Mouse (Mus musculus): ENCODE measurements at regions not wholly inside any gene's neighbourhood (a gene's known extent, or its start where the extent isn't known, plus 50 kb on each side); places are given as distances from the start of the nearest gene placed in this dataset.
"Not testable (repeated sequence)": the region's sequence is repeated elsewhere in the genome, so short reads cannot be mapped to it uniquely, and the experiment has no call there.

- DNase-seq = peak; percentile 18
Observed at GRCm38 (mm10) chrX:41216827-41217226, 183.8 kb upstream of the Gria3 start.

- not testable (repeated sequence) for DNase-seq
Observed at GRCm38 (mm10) chrX:41249739-41250138, 150.9 kb upstream of the Gria3 start.

DNA sequence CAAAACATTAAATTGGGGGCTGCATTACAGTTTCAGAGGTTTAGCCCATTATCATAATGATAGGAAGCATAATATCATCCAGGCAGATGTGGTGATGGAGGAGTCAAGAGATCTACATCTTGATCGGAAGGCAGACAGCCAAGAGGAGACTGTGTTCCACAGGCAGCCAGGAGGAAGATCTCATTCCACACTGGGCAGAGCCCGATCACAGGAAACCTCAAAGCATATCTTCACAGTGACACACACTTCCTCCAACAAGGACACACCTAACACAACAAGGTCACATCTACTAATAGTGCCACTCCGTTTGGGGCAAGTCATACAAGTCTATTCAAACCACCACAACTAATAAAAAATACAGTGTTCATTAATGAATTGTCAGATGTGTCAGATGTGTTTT lies 147.7 kb upstream of the Gria3 start:
- DNase-seq = no peak

DNA sequence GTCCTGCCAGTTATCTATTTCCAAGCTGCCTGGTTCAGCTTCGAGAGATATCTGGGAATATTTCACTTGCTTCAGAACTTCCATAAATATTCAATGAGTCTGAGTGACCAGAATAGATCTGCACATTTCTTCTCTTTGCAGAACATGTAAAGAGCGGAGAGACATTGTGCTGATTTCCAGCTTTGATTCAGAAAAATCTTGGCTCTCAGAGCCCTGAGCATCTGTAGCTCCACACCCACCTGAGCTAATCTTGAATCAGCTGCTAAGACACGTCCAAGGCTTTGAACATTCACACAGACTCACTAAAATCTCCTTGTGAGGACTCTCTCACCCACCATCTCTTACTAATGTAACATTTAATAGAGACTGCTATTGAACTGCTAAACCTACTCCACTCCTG lies 146.0 kb upstream of the Gria3 start:
- DNase-seq = peak; percentile 63

- DNase-seq = no peak
Observed at GRCm38 (mm10) chrX:41291098-41291497, 109.6 kb upstream of the Gria3 start.

GRCm38 (mm10) chrX:41316493-41316892 lies 84.2 kb upstream of the Gria3 start:
- DNase-seq = no peak

DNA sequence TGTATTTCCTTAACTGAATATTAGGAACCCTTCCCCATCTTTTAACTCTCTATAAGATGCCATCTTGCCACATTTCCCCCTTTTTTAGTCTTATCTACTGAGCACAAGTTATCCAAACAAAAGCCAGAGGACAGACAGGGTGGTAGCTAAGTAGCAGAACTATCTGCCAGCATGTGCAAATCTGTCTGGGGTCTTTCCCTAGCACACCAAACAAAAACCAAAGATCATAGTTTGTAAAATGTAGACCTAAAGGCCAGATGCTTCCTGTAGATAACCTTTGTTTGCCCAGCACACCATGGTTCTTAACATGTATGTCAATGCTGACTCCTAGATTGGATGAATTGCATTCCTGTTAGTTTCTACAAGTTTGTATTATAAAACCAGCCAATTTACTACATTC lies 82.9 kb upstream of the Gria3 start:
- no peak for DNase-seq

- DNase-seq = no peak
Observed at GRCm38 (mm10) chrX:41319896-41320295, 80.8 kb upstream of the Gria3 start.

All from right cerebral cortex, adult 18-20 months (tissue).